Mouse (Mus musculus): Measurements from ENCODE around the gene Endov. TPM values are rescaled to one million over a fixed set of nuclear protein-coding genes. Genes with fewer than 3 reads are reported as not detected.
A peak's percentile ranks its signal among the peaks of the same experiment; 100 is the strongest.

Gene Endov
- polyA plus RNA-seq, 1 experiment from 2014 or later, result 17.6 TPM

DNA sequence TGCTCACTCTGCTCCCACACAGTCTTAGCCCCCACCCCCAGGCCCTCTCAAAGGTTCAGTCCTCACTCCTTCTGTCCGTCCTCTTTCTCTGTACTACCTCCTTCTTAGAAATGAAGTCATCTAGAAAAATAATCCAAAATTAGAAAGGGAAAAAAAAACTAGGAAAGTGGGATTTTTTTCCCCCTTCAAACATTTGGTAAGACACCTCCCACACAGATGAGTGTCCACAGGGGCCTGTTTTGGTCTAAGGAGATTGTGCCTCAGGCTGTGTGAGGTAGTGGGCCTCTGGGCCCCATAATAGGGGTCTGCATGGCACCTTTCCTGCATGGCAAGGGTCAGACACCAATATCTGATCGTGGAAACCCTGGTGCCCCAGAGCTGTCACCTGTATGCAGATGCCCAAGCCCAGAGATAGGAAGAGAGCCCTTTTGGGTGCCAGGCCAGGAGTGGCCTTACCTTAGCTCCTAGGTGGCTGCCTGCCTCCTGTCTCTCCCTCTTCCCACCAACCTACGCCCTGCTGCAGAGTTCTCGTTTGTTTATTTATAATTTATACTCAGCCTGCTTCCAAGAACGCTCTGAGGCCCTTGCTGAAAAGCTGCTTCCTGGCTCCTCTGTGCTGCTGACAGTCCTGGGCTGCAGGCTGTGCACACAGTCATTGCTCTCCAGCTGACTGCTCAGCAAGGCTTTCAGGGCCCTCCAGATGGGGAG lies 29.0 kb downstream of the Endov start:
- ATAC-seq (ENCODE audit: low FRiP score, low read depth), result no peak
- Histone ChIP-seq H3K27ac (replicated peaks) (no peak overlapping the region), H3K9me3 (no peaks in the 10 kb centered on the region), H3K36me3 (no peaks in the 10 kb centered on the region), H3K4me3 (no peak overlapping the region), H3K4me1 (replicated peaks) (peaks cover 24% of the 10 kb centered on the region), H3K4me2 (no peak overlapping the region), H3K9ac (no peak overlapping the region), H3K27me3 (no peaks in the 10 kb centered on the region)
- WGBS, result 79% methylated on average over 5 of the region's 5 CpGs

- Histone ChIP-seq H3K27ac (replicated peaks) (no peak overlapping the region), H3K4me1 (replicated peaks) (peaks cover 19% of the 10 kb centered on the region), H3K4me2 (no peak overlapping the region), H3K36me3 (no peaks in the 10 kb centered on the region), H3K27me3 (no peaks in the 10 kb centered on the region), H3K4me3 (no peak overlapping the region), H3K9ac (no peak overlapping the region), H3K9me3 (no peaks in the 10 kb centered on the region)
- no peak for ATAC-seq (ENCODE audit: low FRiP score, low read depth)
These were observed 29.5 kb downstream of the Endov start for GRCm38 (mm10) chr11:119520713-119521063.

DNA sequence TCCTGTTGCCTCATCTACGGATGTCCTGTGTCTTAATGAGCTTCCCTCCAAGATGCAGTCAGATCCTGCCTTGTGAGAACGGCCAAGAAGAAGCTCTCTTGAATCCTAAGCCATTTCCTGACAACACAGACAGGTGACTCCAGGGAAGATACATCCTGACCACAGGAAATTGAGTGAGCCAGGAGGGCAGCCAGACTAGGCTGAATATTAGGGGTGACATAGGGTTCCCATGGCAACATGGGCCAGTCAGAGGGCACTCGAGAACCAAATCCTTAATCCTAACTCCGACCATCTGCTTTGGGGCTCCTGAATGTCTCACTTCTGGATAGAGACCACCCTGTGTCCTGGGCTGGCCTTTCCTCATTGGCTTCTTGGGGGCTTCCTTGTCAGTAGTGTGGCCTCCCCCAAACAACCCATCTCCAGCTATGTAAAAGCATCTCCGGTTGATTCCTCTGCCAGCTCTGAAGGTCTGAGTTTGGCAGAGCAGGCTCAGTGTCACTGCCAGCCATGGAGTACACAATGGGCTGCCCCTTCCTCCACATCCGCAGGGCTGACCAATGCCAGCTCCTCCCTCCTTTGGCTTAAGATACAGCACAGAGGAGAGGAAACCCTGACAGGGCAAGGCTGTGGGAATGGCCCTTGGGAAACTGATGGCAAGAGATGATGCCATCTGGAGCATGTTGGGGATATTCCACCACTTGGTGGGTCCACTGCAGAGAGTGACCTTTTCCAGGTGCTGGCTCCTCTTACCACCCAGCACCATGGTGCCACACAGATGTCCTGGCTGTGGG lies 31.0 kb downstream of the Endov start:
- no peaks in the 10 kb centered on the region for H3K36me3 ChIP-seq
- no peak overlapping the region for H3K4me2 ChIP-seq
- no peak overlapping the region for H3K27ac ChIP-seq (replicated peaks)
- no peaks in the 10 kb centered on the region for H3K27me3 ChIP-seq
- peaks cover 6% of the 10 kb centered on the region for H3K4me1 ChIP-seq (replicated peaks)
- no peak overlapping the region for H3K4me3 ChIP-seq
- H3K9ac ChIP-seq, result no peak overlapping the region
- no peaks in the 10 kb centered on the region for H3K9me3 ChIP-seq
- WGBS, result 84% methylated on average over 6 of the region's 6 CpGs
- peak; percentile 59; the same call in 1 of the 2 replicates for ATAC-seq (ENCODE audit: low FRiP score, low read depth)

- 52% methylated on average over 8 of the region's 8 CpGs for WGBS
- Histone ChIP-seq H3K27me3 (no peaks in the 10 kb centered on the region), H3K9ac (no peak overlapping the region), H3K4me2 (no peak overlapping the region), H3K4me3 (no peak overlapping the region), H3K36me3 (no peaks in the 10 kb centered on the region), H3K27ac (replicated peaks) (no peak overlapping the region), H3K4me1 (replicated peaks) (peaks cover 4% of the 10 kb centered on the region), H3K9me3 (no peaks in the 10 kb centered on the region)
- peak; percentile 28; the same call in 1 of the 2 replicates for ATAC-seq (ENCODE audit: low FRiP score, low read depth)
These were observed 31.6 kb downstream of the Endov start for GRCm38 (mm10) chr11:119522779-119523178.

GRCm38 (mm10) chr11:119523392-119523791 lies 32.2 kb downstream of the Endov start:
- Histone ChIP-seq H3K36me3 (no peaks in the 10 kb centered on the region), H3K4me2 (no peak overlapping the region), H3K27ac (replicated peaks) (no peak overlapping the region), H3K9ac (no peak overlapping the region), H3K27me3 (no peaks in the 10 kb centered on the region), H3K4me1 (replicated peaks) (peaks cover 4% of the 10 kb centered on the region), H3K9me3 (no peaks in the 10 kb centered on the region), H3K4me3 (no peak overlapping the region)
- 86% methylated on average over 3 of the region's 3 CpGs for WGBS
- no peak for ATAC-seq (ENCODE audit: low FRiP score, low read depth)

- Histone ChIP-seq H3K27me3 (no peaks in the 10 kb centered on the region), H3K4me1 (replicated peaks) (peaks cover 4% of the 10 kb centered on the region), H3K36me3 (no peaks in the 10 kb centered on the region), H3K4me2 (peak overlapping the region; percentile 67), H3K9ac (0 out of 2 replicates have a peak overlapping the region, but pooled peaks have one; percentile 35), H3K9me3 (no peaks in the 10 kb centered on the region), H3K27ac (replicated peaks) (peak overlapping the region; percentile 73), H3K4me3 (peak overlapping the region; percentile 40)
- ATAC-seq (ENCODE audit: low FRiP score, low read depth), result peak; percentile 95
- WGBS, result 2% methylated on average over 33 of the region's 33 CpGs
These were observed 33.4 kb downstream of the Endov start for GRCm38 (mm10) chr11:119524545-119524949.

DNA sequence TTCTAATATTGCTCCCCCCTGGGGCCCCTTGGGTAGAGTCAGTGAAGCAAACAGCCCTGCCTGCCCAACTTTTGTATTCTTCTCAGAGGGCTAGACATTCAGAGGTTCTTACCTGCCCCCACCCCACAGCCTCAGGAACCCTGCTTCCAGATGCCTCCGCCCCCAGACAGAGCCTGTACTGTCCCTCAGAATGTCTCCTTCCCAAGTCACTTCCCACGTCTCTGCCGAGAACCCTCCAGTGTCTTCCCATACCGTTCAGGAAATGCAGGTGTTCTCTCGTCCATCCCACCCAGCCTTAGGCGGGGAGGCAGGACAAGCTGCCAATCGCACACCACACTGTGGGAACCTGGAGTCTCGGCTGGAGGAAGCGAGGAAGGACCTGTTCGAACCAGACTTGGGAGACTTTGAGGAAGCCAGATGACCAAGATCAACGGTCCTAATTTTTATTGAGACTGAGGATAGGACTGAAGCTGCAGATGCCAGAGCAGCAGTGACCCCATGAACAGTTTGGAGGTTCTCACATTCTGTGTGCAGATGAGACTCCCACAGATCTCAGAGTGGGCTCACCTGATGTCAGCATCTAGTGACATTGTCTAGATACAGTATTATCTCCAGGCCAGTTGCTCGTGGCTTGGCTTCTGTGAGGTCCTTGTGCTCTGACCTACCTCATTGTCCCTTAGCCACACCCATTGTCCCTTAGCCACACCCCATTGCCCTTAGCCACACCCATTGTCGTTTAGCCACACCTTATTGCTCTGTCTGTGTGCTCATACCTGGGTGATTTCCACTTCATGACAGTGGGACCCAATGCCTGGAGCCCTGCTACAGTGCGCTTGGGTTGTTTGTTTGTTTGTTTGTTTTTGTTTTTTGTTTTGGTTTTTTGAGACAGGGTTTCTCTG lies 35.2 kb downstream of the Endov start:
- 83% methylated on average over 14 of the region's 14 CpGs for WGBS
- no peak overlapping the region for H3K4me2 ChIP-seq
- no peak for ATAC-seq (ENCODE audit: low FRiP score, low read depth)

GRCm38 (mm10) chr11:119528930-119529329 lies 37.8 kb downstream of the Endov start:
- no peaks in the 10 kb centered on the region for H3K36me3 ChIP-seq
- no peaks in the 10 kb centered on the region for H3K27me3 ChIP-seq
- no peak overlapping the region for H3K4me3 ChIP-seq
- WGBS, result 59% methylated on average over 11 of the region's 11 CpGs
- H3K27ac ChIP-seq (replicated peaks), result no peak overlapping the region
- no peak overlapping the region for H3K4me2 ChIP-seq
- ATAC-seq (ENCODE audit: low FRiP score, low read depth), result no peak
- no peaks in the 10 kb centered on the region for H3K9me3 ChIP-seq
- no peak overlapping the region for H3K9ac ChIP-seq
- H3K4me1 ChIP-seq (replicated peaks), result peaks cover 10% of the 10 kb centered on the region

More for the DNA sequence above, 35.2 kb downstream of the Endov start:
- H3K4me1 ChIP-seq (replicated peaks), result peaks cover 4% of the 10 kb centered on the region
- no peaks in the 10 kb centered on the region for H3K36me3 ChIP-seq
- H3K9me3 ChIP-seq, result no peaks in the 10 kb centered on the region
- no peak overlapping the region for H3K4me3 ChIP-seq
- no peak overlapping the region for H3K27ac ChIP-seq (replicated peaks)
- no peak overlapping the region for H3K9ac ChIP-seq
- no peaks in the 10 kb centered on the region for H3K27me3 ChIP-seq

- Histone ChIP-seq H3K27me3 (no peaks in the 10 kb centered on the region), H3K9me3 (no peaks in the 10 kb centered on the region), H3K4me2 (no peak overlapping the region), H3K27ac (replicated peaks) (no peak overlapping the region), H3K9ac (no peak overlapping the region), H3K4me1 (replicated peaks) (peaks cover 6% of the 10 kb centered on the region), H3K36me3 (no peaks in the 10 kb centered on the region), H3K4me3 (no peak overlapping the region)
- peak; percentile 30; the same call in 1 of the 2 replicates for ATAC-seq (ENCODE audit: low FRiP score, low read depth)
- 56% methylated on average over 8 of the region's 8 CpGs for WGBS
These were observed 41.3 kb downstream of the Endov start for GRCm38 (mm10) chr11:119532460-119532859.

GRCm38 (mm10) chr11:119533745-119534144 lies 42.6 kb downstream of the Endov start:
- Histone ChIP-seq H3K9me3 (no peaks in the 10 kb centered on the region), H3K4me2 (no peak overlapping the region), H3K36me3 (no peaks in the 10 kb centered on the region), H3K4me3 (no peak overlapping the region), H3K27me3 (no peaks in the 10 kb centered on the region), H3K4me1 (replicated peaks) (peaks cover 6% of the 10 kb centered on the region), H3K9ac (no peak overlapping the region), H3K27ac (replicated peaks) (no peak overlapping the region)
- 74% methylated on average over 7 of the region's 7 CpGs for WGBS
- no peak for ATAC-seq (ENCODE audit: low FRiP score, low read depth)

DNA sequence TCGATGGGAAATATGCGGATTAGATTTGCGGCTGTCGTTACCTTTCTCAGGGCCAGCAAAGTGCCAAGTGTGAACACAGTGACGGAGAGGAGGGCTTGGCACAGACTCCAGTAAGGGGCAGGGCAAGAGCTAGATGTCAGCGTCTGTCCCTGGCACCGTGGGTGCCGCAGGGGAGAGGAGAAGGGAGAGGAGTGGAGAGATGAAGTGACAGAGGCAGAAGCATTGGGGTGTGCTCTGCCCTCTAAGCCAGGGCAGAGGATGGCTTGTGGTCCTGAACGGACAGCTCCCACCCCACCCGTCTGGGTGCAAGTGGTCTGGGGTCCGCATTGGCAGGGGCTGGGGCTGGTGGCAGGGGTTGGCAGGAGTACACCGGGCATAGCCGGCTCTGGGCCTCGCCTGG lies 48.8 kb downstream of the Endov start:
- Histone ChIP-seq H3K4me3 (no peak overlapping the region), H3K27me3 (no peaks in the 10 kb centered on the region), H3K9ac (no peak overlapping the region), H3K4me1 (replicated peaks) (peaks cover 29% of the 10 kb centered on the region), H3K4me2 (no peak overlapping the region), H3K27ac (replicated peaks) (no peak overlapping the region), H3K36me3 (no peaks in the 10 kb centered on the region), H3K9me3 (no peaks in the 10 kb centered on the region)
- no peak for ATAC-seq (ENCODE audit: low FRiP score, low read depth)
- 31% methylated on average over 14 of the region's 14 CpGs for WGBS

- WGBS, result 73% methylated on average over 9 of the region's 9 CpGs
- no peak overlapping the region for H3K4me2 ChIP-seq
- ATAC-seq (ENCODE audit: low FRiP score, low read depth), result no peak
- no peak overlapping the region for H3K4me3 ChIP-seq
- no peaks in the 10 kb centered on the region for H3K9me3 ChIP-seq
- H3K4me1 ChIP-seq (replicated peaks), result peaks cover 35% of the 10 kb centered on the region
- no peak overlapping the region for H3K9ac ChIP-seq
- H3K27me3 ChIP-seq, result 0 out of 2 replicates have a peak, but pooled peaks cover 2% of the 10 kb centered on the region
- H3K36me3 ChIP-seq, result no peaks in the 10 kb centered on the region
- no peak overlapping the region for H3K27ac ChIP-seq (replicated peaks)
These were observed 49.4 kb downstream of the Endov start for GRCm38 (mm10) chr11:119540560-119540959.
